Mouse (Mus musculus) thymus, adult 2 months (tissue): ENCODE measurements around the gene Cep85l.

Experiments
- CTCF ChIP-seq: fragments of 200-500 bp; IDR thresholded peaks from 2 replicates; pipeline ENCODE4 v1.5.1; 2012; ENCODE audit warnings: mild to moderate bottlenecking, control low read depth, low read length, moderate library complexity, borderline replicate concordance; ENCODE audit not compliant: control insufficient read depth, poor library complexity, insufficient read depth; ENCODE audit errors: extremely low read depth
- POLR2A ChIP-seq: fragments of 200-500 bp; IDR thresholded peaks from 2 replicates; pipeline ENCODE4 v1.6.1; 2012; ENCODE audit warnings: mild to moderate bottlenecking, low read length, control low read depth, moderate library complexity; ENCODE audit not compliant: control insufficient read depth, poor library complexity, insufficient read depth; ENCODE audit errors: extremely low read depth

GRCm38 (mm10) chr10:53397846-53398539 is 18.2 kb upstream of the Cep85l start:
- TF ChIP-seq CTCF (no peak), POLR2A (no peak)
